7 mouse cellular contexts compared by ENCODE assay signal in the genomic region with DNA sequence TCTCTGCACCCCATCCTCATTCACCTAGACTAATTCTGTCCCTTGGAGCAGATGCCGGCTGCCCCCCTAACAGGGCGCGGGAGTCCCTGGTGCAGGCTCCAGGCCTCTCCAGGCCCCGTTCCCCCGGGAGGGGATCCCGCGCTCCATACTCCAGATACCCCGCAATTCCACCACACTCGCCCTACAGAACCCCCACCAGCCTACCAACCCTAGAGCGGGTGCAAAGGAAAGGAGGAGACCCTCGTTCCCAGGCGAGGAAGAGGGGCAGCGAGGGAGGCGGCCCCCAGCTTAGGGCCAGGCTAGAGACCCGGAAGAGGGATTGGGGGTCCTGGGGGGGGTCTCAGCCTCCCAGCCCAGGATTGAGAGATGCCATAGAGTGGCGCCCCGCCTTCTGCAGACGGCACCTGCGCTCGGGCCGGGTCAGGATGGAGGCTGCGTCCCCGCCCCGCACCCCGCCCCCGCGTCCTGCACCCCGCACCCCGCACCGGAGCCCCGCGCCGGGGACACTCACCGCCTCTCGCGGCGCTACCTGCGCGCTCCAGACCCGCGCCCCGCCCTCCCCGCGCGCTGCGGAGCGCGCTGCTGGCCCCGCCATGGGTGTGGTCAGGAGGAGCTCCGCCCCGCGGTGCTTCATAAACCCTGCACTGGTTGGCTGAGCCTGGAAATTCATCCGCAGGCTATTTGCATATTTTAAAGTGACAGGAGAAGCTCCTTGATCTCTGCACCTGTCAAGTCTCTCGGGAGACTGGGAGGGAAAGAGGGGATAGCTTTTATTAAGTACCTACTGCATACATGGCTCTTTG. TPM values are rescaled to one million over a fixed set of nuclear protein-coding genes. Genes with fewer than 3 reads are reported as not detected.
DNase-seq lines count a peak whose midpoint lies in the region; ATAC-seq and TF ChIP-seq lines count a peak whose summit lies in the region.

A gene (minus strand): TSS at position 595 of the 803 bp plus-strand sequence.

- intact Hi-C loops in gastrocnemius, adult 2 months (cut with DNase I), result no loop called here
- intact Hi-C loops in left cerebral cortex, postnatal 14 days (cut with DNase I), result no loop called here

- no peaks in the 10 kb centered on the region for H3K36me3 ChIP-seq in intestine, embryonic 15.5 days

- peaks cover 5% of the 10 kb centered on the region for H3K27me3 ChIP-seq in intestine, embryonic 15.5 days (replicated peaks)

- peaks cover 10% of the 10 kb centered on the region for H3K4me1 ChIP-seq in intestine, embryonic 15.5 days (replicated peaks)

- no peak within 1 kb of the TSS for H3K27ac ChIP-seq in gastrocnemius, adult 2 months
- no peak within 1 kb of the TSS for H3K27ac ChIP-seq in intestine, embryonic 15.5 days

- ATAC-seq in intestine, embryonic 15.5 days, result peak; percentile 93
- ATAC-seq in megakaryocyte progenitor cell, adult 5-6 weeks (replicated peaks; ENCODE audit: poor library complexity), result peak; percentile 58

- peak within 1 kb of the TSS; percentile 92 for H3K4me2 ChIP-seq in intestine, embryonic 15.5 days (replicated peaks)

- TF ChIP-seq CTCF in gastrocnemius, adult 2 months (IDR thresholded peaks at IDR 0.05), result no peak

- H3K9ac ChIP-seq in intestine, embryonic 15.5 days, result peak within 1 kb of the TSS; percentile 61

- H3K9me3 ChIP-seq in intestine, embryonic 15.5 days, result no peaks in the 10 kb centered on the region

- under 1% methylated on average over 54 of the region's 54 CpGs for WGBS in intestine, embryonic 15.5 days

- H3K4me3 ChIP-seq in gastrocnemius, adult 2 months, result peak within 1 kb of the TSS; percentile 68
- peak within 1 kb of the TSS; percentile 58 for H3K4me3 ChIP-seq in intestine, embryonic 15.5 days (replicated peaks)

- peak; percentile 75 for DNase-seq in adrenal gland, adult 2 months
- peak; percentile 63 to 81 for DNase-seq in cerebellum, postnatal 4 days (ENCODE audit: low spot score in 2 of 2)
- peak; percentile 62 for DNase-seq in gastrocnemius, adult 2 months
- peak; percentile 87 to 91 for DNase-seq in left cerebral cortex, postnatal 14 days (ENCODE audit: low spot score in 2 of 2)
- peak; percentile 85 for DNase-seq in right cerebral cortex, postnatal 25 days

RNA-seq across cellular contexts. Expression of the gene that starts here (rescaled TPM):
- 1 to 10 TPM; 1.8 to 2.7 TPM for total RNA-seq in adrenal gland, adult 2 months (2021)
- polyA plus RNA-seq in adrenal gland, adult 2 months (2012; rRNA removed), result 8.2 and 10.6 TPM in 2 replicates
- total RNA-seq in gastrocnemius, adult 2 months (2021), result not detected
- 5.3 and 7.1 TPM in 2 replicates for polyA plus RNA-seq in intestine, embryonic 15.5 days (2015; fragmentation: Nextera tagmentation; extraction: Ambion mirVana)
- 100 to 1,000 TPM; 152 to 156 TPM for total RNA-seq in left cerebral cortex, postnatal 14 days (2021)
- total RNA-seq in megakaryocyte progenitor cell, adult 5-6 weeks (2015), result 49.8 and 51.5 TPM in 2 replicates
- total RNA-seq in megakaryocyte progenitor cell, adult 5-6 weeks (2017), result 83.6 and 91.1 TPM in 2 replicates

Comparison
In these comparisons a context has a peak if more than half of its experiments do, and no peak if none do; other contexts are left out.
1. RNA of the gene that starts here (total RNA-seq): 152 to 156 TPM in left cerebral cortex, postnatal 14 days and 49.8 to 91.1 TPM in megakaryocyte progenitor cell, adult 5-6 weeks; 1.8 to 2.7 TPM in adrenal gland, adult 2 months and not detected in gastrocnemius, adult 2 months; every median in the first group is over 10 times any median in the second.
2. Peak in DNase-seq and H3K4me3 ChIP-seq in gastrocnemius, adult 2 months; RNA of the gene not detected or under 1 TPM.
3. Peak in every context shown above with its lines, with median percentiles within 50 percentile points of each other: DNase-seq.